Mouse (Mus musculus) WW6 (cell line): ENCODE results near the gene Rabl6.
A peak's percentile ranks its signal among the peaks of the same experiment; 100 is the strongest.

Experiments used
- DNase-seq: peaks from one replicate; pipeline ENCODE4 v3.0.0-alpha.2; 2013; ENCODE audit warnings: low read depth, low spot score

The Rabl6 gene

DNA sequence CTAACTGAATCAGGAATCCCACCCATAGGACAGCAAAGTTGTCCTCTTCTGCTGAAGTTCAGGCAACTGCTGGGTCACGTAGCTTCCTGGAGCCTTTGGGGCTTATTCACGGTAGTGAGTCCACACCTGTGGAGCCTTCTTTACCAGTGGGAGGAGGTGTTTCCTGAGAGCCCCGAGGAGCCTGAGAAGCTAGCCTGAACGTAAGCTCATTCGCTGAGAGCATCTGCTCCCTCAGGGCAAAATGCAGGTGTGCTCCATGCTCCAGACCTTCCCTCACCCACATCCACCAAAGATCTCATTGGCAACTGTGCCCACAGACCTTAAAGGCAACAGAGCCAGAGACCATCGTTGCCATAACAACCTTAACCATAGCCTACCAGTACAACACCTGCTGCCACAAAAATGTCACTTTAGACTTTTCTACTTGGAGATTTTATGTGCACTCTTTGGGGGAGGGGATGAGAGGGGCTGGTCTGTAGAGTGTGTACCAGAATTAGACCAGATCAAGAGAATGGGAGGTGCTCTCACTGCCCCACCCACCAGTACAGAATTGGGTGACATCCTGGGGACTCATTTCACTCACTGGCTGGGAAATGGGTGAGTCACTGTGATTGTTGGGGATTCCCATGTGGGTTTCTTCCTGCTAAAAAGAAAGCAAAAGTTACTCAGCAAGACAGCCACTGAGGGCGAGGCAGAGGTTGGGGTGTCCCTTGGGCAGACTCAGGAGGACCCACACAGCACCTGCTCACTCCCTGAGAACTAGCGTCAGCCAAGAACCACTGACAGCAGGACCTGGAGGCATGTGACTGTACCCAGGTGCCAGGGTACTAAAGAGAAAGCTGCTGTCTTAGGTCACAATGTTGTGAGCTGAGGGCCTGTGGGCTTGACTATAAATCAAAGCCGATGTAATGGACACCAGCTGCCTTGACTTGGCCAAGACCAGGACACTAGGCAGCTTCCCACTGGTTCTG is 59.0 kb downstream of the Rabl6 start:
- no peak for DNase-seq

DNA sequence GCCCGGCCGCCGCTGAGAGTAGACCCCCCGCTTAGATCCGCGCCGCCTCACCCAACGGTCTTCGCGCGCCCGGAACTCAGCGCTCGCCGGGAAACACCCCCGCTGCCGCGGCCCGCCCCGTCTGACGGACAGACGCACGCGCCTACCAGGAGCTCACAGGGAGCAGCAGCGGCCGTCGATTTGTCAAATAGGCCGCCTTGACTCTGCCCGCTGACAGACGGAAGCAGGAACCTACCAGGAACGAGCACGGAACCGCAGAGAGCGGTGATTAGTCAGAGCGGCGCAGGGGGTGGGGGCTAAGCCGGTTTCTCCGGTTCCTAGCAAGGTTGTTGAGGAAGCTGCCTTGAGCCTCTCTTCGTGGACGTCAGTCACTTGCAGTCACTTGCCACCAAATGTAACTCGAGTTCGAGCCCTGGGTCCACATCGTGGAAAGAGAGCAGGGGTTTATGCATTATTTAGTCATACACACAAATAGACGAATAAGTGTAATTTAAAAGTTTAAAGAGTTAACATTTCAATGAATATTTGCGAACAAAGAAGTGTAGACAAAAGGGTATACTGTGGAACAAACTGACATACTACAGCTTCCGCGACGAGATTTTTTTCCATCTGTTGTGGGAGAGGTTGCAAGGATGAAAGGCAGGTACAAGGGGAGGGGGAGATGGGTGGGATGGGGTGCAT is 61.4 kb downstream of the Rabl6 start, which contains the start of gene Traf2:
Gene Traf2, minus strand, starts transcription at position 130 of the 681 bp plus-strand sequence.
- peak; percentile 93 for DNase-seq

DNA sequence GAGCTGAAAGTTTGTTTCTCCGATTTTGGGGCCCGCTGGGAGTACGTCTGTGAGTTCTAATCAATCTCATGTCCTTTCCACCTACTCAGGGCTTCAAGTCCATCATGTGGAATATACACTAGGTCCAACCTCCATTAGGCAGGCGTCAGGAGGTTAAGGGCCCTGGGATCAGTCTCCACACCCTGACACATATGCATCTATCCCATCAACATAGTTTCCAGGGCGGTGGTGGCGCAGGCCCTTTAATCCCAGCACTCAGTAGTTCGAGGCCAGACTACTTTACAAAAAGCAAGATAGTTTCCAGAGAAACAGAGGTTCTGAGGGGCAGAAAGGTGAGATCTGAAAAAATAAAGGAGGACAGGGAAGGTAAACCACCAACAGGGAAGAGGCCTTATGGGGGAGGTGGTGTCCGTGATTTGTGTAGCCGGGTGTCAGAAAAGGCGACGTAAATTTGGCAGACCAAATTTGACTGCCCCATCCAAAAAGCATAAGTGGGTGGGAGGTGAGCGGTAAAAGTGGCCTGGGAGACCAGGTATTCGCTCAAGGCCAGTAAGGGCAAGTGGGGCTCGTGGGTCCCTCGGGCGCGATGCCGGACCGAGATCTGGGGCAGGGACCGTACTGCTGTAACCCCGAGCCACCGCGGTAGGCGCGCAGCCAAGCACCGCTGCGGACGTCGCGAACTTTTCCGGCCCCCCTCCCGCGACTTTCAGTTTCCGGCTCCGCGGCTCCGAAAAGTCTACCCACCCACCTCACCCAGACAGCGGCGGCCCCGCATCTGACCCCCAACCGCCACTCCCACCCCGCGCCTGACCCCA is 62.1 kb downstream of the Rabl6 start:
- no peak for DNase-seq

DNA sequence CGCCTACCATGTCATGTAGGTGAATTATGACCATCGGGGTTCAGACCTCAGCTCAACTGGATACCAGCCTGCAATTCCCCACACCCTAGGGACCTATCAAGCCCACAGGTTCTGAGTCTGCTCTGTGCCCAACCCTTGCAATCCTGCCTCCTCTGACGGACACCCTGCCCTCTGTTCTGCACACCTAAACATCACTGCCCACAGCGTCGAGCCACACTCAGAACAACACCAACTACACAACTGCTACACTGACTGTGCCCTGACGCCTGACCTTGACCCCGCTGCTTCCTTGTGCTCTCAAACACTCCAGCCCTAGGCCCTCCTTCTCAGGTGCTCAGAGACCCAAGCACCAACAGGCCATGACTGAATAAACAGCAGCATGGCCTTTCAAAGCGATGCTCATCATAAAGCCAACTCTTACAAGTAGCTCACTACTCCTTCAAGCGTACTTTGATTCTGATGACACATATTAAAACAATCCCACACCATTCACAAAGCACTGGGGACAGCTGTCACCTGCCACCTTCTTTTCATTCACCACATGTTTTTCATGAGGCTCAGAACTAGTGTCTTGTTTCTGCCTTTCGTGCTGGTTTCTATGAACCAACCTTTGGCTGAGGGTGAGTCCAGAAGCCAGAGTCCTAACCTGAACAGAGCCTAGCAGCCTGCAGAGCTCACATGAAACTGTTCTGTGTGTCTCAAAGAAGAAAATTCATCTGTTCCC is 66.5 kb downstream of the Rabl6 start:
- DNase-seq = no peak

DNA sequence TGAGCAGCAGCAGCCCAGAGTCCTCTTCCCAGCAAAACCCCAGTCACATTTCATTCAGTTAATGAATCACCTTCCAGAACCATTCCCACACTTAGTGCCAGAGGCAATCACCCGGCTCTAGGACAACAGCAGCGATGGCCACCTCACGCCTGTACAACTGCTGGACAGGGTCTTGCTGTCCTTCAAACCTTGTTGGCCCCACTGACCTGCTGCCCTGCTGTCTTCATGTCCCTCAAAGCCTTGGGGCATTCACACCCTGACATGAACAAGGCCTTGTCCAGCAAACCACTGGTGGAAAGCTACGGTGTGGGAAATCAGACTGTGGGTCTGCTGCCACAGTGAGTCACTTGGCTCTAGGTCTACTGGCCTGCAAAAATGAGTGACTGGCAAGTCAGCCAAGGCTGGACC is 67.8 kb downstream of the Rabl6 start:
- DNase-seq = no peak

DNA sequence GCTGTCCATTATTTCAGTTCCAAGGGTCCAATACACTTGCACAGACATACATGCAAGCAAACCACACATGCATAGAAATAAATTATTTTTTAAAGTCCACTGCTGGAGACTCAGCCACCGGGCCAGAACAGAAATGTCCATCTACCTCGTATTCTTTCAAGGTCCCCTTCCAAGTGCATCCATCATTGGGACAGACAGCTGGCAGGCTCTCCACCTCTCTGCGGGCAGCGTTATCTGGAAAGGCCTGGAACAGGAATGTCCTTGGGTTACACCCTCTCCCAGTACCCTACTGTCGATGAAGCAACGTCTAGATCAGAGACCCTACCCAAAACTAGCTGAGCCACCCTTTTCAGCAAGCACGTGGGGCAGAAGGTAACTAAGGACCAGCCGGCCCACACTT is 71.8 kb downstream of the Rabl6 start:
- DNase-seq = no peak

DNA sequence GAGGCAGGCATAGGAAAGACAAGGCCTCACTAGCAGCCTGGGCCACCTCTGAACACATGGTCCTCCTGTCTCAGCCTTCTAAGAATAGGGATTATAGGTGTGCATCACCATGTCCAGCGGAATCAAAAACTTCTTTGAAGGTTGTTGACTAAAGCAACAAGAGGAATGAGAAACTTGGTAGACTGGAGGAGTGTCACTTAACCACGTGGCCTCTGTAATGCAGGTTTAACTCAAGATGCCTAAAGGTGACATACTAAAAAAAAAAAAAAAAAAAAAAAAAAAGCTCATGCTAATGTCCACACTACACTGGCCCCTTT is 73.5 kb downstream of the Rabl6 start:
- no peak for DNase-seq

DNA sequence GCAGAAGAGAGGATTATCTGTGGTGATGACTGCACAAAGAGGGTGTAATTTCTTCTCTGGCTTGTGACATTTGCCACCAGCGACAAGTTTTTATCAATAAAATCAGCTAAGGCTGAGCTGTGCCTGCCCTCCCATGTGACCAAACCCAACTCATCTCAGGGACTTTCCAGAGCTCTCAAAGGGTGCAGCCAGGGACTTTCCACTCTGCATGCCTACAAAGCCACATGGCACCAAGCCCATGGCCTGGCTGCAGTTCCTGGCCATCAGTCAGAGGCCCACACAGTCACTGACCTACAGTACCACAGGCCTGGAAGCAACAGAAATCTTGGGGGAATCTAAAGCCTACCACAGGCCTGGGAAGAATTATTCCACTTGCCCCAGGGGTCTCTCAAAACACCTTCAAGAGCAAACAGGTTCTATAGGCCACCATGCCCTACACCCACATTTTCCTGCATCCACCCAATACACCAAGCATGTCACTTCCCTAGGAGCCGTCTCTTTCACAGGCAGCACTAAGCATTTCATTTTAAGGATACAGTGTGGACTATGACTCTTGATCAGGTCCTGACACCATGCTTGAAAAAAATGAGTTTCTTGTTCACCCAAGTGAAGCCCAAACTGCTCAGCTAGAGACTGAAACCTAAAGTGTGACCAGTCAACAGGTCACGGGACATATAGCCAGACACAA is 74.0 kb downstream of the Rabl6 start:
- DNase-seq = no peak

DNA sequence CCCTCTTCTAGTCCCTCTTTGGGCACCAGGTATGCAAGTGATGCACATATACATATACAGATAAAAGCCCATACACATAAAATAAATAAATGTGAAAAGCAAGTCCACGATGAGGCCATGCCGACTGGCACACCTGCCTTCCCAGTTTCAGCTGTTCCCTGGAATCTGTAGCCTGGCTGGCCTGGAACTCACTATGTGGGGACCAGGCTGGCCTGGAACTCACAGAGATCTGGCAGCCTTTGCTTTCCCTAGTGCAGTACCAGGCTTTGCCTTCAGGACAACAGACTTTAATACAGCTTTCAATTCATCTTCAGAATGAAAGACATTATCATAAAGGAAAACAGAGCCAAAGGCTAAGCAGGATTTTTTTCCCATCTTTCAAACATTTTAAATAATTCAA is 74.6 kb downstream of the Rabl6 start:
- DNase-seq = no peak
